Mouse (Mus musculus) frontal cortex, postnatal 10 days (tissue): ENCODE results near the gene Gm49601.
A peak's percentile ranks its signal among the peaks of the same experiment; 100 is the strongest.

Experiments used
- DNase-seq, 2 experiments: peaks; one replicate each; pipeline ENCODE4 v3.0.0; 2022; ENCODE audit warnings: low spot score in 2 of 2, mixed read lengths in 1 of 2

Gm49601 gene

GRCm38 (mm10) chr16:18626376-18626878 lies at the start of gene Gm49601:
Gene Gm49601, minus strand, starts transcription at chr16:18626427.
- DNase-seq, result peak; percentile 66 to 82

GRCm38 (mm10) chr16:18673005-18673404 lies 46.8 kb upstream of the Gm49601 start:
- DNase-seq, result no peak

GRCm38 (mm10) chr16:18672027-18672426 lies 45.8 kb upstream of the Gm49601 start:
- DNase-seq, result no peak

GRCm38 (mm10) chr16:18669914-18670313 lies 43.7 kb upstream of the Gm49601 start:
- DNase-seq, result no peak

- no peak for DNase-seq
Observed at GRCm38 (mm10) chr16:18658597-18658996, 32.4 kb upstream of the Gm49601 start.

GRCm38 (mm10) chr16:18655372-18656098 lies 29.3 kb upstream of the Gm49601 start:
- DNase-seq, result no peak

GRCm38 (mm10) chr16:18653290-18654160 lies 27.3 kb upstream of the Gm49601 start:
- no peak for DNase-seq

- no peak for DNase-seq
Observed at GRCm38 (mm10) chr16:18649126-18649525, 22.9 kb upstream of the Gm49601 start.

GRCm38 (mm10) chr16:18645329-18645728 lies 19.1 kb upstream of the Gm49601 start:
- no peak for DNase-seq

- DNase-seq, result no peak
Observed at GRCm38 (mm10) chr16:18644485-18644884, 18.3 kb upstream of the Gm49601 start.

- no peak for DNase-seq
Observed at GRCm38 (mm10) chr16:18643406-18643998, 17.3 kb upstream of the Gm49601 start.

GRCm38 (mm10) chr16:18642897-18643296 lies 16.7 kb upstream of the Gm49601 start:
- no peak for DNase-seq

- DNase-seq, result no peak
Observed at GRCm38 (mm10) chr16:18642291-18642690, 16.1 kb upstream of the Gm49601 start.

GRCm38 (mm10) chr16:18639382-18639929 lies 13.2 kb upstream of the Gm49601 start:
- no peak for DNase-seq

GRCm38 (mm10) chr16:18638396-18638795 lies 12.2 kb upstream of the Gm49601 start:
- DNase-seq, result peak in 1 of 2 experiments; percentile 3

- no peak for DNase-seq
Observed at GRCm38 (mm10) chr16:18636804-18637203, 10.6 kb upstream of the Gm49601 start.

GRCm38 (mm10) chr16:18636401-18636800 lies 10.2 kb upstream of the Gm49601 start:
- peak in 1 of 2 experiments; percentile 3 for DNase-seq

- peak in 1 of 2 experiments; percentile 7 for DNase-seq
Observed at GRCm38 (mm10) chr16:18633333-18633732, 7.1 kb upstream of the Gm49601 start.

- peak in 1 of 2 experiments; percentile 10 for DNase-seq
Observed at GRCm38 (mm10) chr16:18632816-18633215, 6.6 kb upstream of the Gm49601 start.

- DNase-seq, result peak in 1 of 2 experiments; percentile 29
Observed at GRCm38 (mm10) chr16:18632059-18632458, 5.8 kb upstream of the Gm49601 start.

- DNase-seq, result peak in 1 of 2 experiments; percentile 5
Observed at GRCm38 (mm10) chr16:18631141-18631540, 4.9 kb upstream of the Gm49601 start.

- DNase-seq, result no peak
Observed at GRCm38 (mm10) chr16:18630291-18630690, 4.1 kb upstream of the Gm49601 start.
